Mouse (Mus musculus) thymus, postnatal 4 days (tissue): ENCODE measurements around the gene Rbbp8nl.

ENCODE experiments used
- DNase-seq: peaks from one replicate; pipeline ENCODE4 v3.0.0; 2021

The Rbbp8nl gene

GRCm38 (mm10) chr2:180289440-180290108, at the start of gene Rbbp8nl:
TSS of gene Rbbp8nl (minus strand) at chr2:180289879.
- no peak for DNase-seq

- no peak for DNase-seq
Measured at GRCm38 (mm10) chr2:180334551-180334986, 44.9 kb upstream of the Rbbp8nl start, which contains the start of gene Gata5. TSS of gene Gata5 (minus strand) at chr2:180334699.

DNA sequence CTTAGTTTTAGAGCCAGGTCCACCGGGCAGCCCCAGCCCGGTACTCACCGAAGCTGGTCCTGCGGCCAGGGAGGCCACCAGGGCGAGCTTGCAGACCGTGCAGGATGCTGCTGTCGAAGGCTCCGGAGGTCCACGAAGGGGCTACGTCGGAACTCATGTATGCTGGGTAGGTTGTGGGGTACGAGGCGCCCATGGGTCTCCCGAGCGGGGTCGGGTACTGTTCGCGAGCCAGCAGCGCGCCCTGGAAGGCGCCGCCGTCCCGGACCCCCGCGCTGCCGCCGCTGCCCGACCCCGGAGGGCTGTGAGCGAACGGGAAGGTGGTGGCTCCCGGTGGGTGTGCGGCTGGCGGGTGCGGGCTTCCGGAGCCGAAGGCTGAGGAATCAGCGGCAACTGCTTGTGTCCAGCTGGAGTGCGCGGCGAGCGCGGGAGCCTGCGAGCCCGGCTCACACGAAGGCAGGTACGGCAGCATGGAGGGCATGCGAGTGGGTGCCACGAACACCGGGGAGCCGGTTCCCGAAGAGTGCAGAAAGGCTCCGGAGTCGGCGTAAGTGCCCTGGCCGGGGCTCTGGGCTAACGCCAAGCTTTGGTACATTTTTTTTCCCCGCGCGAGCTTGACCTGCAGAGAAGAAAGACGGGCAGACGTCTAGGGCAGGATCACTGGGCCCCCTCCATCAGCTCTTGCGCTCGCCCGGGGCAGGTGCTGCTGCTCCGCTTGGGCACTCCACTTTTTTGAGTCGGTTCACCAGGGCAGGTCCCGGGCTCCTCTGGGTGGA, 44.3 kb upstream of the Rbbp8nl start:
- no peak for DNase-seq

DNA sequence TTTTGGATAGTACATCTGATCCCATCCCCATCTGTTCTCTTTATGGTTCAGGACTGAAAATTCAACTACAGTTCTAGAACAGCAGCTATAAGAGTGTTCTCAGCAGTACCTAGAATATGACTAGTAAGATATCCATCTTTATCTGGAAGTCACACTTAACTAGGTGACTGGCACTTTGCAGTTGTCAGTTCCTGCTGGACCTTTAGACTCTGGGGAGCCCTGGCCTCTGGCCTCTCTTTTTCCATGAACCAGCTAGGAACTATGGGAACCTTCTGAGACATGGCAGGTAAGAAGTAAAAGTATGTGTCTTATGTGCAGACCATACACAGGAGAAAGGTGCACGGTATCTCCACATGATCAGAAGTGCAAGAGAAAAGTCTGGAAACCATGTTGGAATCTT, 39.8 kb upstream of the Rbbp8nl start:
- DNase-seq = no peak

DNA sequence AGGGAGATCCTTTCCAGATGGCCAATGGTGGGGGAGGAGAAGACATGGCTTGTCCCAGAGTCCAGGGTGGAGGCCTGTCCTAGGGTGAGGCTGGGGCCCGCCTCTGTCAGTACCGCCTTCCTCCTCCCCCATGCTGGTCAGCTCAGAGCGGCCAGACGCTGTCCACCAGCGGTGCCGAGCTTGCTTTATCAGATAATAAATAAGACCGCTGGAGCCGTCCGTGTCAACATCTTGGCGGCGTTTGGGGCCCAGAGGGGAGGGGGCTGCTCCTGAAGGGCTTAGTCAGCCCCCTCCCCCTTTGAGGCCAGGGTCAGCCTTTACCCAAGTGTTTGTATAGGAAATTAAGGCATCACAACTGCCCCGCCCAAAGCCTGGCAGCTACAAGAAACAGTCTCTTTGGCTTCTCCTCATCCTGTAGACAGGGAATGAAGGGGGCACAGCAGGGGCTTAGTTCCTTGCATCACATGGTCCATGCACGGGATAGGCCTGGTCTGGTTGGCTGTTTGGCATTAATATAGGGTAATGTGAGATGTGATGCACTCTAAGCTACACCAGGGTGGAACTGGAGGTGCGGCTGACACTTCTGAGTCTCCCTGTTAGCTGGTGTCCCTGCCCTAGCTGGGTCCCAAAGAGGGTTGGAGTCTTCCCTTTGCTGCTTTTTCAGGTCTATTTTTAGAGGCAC, 33.1 kb upstream of the Rbbp8nl start:
- DNase-seq = no peak

DNA sequence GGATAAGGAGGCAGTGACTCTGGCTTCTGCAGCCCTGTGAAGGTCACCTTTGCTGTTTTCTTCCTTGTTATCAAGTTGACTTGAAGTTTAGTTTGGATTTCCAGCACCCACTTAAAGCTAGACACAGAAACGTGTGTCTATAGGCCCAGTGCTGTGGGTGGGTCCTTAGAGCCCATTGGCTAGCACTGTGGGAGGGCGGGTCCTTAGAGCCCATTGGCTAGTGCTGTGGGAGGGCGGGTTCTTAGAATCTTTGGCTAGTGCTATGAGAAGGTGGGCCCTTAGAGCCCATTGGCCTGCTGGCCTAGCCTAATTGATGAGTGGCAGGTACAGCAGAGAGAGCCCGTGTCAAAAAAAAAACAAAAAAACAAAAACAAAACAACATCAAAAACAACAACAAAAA, 30.5 kb upstream of the Rbbp8nl start:
- DNase-seq = no peak

DNA sequence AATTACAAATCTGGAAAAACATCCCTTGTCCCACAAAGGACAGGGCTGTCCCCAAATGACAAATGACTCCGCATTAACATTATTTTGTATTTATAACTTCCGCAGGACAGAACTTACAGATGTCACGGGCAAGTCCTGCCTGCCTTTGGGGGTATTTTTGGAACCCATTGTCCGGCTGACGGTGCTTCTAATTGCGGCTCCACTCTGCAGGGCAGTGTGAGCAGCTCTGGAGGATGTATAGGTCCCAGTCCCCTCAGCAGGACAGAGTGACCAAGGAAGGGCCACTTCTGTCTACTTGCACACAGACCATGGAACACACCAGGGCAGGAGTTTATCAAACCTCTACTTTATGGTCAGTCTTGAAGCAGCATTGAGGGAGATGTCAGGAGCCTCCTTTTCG, 27.9 kb upstream of the Rbbp8nl start:
- no peak for DNase-seq

GRCm38 (mm10) chr2:180314292-180314691, 24.6 kb upstream of the Rbbp8nl start:
- DNase-seq = no peak

GRCm38 (mm10) chr2:180311147-180311546, 21.5 kb upstream of the Rbbp8nl start:
- DNase-seq = no peak

GRCm38 (mm10) chr2:180307680-180308079, 18.0 kb upstream of the Rbbp8nl start:
- no peak for DNase-seq

DNA sequence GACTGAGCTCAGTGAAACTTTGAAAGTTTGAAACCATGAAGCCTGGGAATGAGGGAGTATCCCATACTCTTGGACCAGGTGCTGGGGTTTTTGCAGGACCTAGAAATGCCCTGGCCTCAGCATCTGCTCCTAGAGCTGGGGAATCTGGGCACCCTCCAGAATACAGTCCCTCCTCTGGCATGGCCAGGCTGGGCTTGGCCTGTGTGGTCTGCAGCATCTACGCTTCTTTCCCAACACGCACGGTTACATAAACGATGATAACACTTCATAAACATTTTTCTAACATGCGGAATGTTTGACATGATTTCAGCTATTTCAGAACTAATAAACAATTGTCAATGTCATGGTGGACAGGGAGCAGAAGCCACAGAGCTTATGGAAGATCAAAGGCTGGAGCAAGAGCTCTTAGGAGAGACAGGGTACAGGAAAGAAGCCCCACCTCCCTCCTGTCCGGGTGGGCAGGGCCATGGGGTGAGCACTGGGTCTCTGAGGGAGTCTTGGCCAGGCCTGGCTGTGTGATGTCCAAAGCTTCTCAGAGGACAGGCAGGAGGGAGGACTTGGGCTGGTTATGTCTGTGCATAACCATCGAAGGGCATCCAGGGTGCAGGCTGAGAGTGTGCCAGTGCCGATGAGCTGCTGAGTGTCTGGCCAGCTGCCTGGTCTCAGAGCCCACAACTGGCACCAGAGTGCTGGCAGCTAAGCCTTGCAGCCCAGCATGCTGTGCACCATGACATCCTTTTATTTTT, 16.9 kb upstream of the Rbbp8nl start:
- no peak for DNase-seq

DNA sequence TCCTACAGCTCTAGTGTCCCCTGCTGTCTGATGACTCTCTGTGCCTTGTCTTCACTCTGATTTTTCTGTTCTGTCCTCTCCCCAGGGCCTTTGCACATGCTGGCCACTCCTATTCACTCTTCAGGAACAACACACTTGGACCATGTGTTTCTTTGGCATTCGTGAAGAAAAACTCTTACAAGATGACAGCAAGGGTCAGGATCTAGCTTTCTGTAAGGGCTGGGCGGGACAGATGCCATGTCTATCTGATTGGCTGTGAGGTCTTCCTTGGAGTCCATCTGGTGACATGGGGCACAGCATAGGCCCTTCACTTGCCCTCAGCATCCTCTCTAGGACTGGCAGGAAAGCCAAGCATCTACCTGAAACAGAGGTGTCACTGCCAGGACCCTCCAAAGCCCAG, 16.3 kb upstream of the Rbbp8nl start:
- DNase-seq = no peak

DNA sequence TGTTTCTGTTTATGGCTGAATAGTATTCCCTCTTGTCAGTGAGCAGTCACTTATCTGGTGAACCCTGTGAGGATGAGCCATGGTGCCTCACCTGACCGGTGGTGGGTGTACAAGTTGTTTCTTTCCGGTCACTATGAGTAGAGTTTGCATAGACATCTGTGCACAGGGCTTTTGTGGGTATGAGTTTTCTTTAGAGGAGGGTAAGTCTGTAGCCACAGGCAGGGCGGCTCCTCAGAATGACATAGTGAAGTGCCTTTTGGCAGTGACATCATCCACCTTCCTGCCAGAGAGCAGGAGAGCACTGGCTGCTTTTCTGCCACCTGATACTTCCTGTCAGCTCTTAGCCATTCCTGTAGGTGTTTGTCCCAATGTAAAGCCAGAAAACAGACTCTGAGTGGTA, 15.8 kb upstream of the Rbbp8nl start:
- no peak for DNase-seq

GRCm38 (mm10) chr2:180304554-180304953, 14.9 kb upstream of the Rbbp8nl start:
- no peak for DNase-seq

DNA sequence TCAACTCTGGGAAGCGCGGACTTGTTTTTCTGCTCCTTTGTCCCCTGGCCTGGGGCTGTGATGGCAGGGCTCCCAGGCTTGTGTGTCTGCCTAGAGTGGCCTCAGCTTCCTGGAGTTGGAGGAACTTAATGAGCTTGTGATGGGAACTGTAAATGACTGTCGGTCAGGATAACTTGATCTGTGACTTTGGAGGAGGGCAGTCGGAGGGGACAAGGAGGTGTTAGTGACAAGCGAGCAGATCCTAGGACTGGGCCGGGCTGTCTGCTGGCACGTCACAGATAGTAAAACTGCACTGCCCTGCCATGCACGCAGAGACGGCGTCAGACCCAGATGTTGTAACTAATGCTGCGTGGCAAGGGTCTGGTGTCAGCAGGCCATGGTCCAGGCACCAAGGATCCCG, 13.8 kb upstream of the Rbbp8nl start:
- no peak for DNase-seq

- DNase-seq = no peak
Measured at GRCm38 (mm10) chr2:180302201-180302600, 12.5 kb upstream of the Rbbp8nl start.

- DNase-seq = no peak
Measured at GRCm38 (mm10) chr2:180300771-180301170, 11.1 kb upstream of the Rbbp8nl start.

- DNase-seq = no peak
Measured at GRCm38 (mm10) chr2:180300252-180300651, 10.6 kb upstream of the Rbbp8nl start.

DNA sequence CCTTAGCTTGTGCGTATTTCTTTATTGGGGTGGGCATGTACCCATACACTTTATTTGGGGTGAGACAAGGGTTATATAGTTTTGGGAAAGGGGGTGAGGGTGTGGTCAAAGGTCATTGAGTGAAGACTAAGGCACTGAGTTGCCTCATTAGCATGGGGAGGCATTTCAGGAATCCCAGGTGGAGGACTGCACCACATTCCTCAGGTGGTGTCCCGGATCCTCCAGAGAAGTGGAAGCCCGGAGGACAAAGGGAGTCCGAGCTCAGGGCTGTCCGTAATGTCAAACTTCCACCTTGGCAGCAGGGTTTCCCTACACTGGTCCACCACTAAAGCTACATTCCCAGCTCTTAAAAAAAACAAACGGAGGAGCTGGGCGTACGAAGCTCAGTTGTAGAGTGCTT, 3.2 kb upstream of the Rbbp8nl start:
- DNase-seq = no peak

DNA sequence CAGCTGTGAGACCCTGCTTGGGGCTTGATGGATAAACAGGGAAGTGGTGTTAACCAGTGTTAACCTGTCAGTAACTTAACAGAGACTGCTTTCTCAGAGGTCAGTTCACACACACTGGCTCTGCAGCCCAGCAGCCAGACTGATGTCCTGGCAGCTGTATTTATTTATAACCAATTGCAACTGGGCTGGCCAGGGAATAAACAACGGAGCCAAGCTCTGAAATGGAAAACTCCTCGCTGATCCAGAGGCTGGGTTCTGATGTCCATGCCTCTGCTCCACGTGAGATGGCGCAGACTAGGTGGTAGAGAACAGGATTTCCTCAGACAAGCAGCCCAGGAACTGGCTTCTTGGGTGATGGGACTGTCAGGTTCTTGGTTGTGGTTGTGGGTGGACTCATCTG, 2.3 kb upstream of the Rbbp8nl start:
- DNase-seq = no peak

- no peak for DNase-seq
Measured at GRCm38 (mm10) chr2:180291566-180291965, 1.9 kb upstream of the Rbbp8nl start.

DNA sequence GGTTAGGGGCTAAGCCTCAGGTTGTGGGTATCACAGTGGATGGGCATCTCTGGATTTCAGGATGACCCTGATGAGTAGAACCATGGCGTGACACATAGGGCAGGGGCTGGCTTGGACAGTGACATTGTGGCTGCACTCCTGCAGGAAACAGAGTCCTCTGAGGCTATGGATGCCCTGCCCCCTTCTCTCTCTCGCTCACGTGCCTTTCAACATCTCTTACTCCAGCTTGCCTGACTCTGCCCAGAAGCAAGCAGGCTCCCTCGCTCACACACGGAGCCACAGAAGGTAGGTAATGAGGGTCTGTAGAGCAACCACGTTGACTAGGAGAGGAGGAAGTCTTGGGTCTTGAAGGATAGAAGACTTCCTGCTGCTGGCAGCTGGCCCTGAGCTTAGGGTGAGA, 824 bp upstream of the Rbbp8nl start:
- DNase-seq = no peak

GRCm38 (mm10) chr2:180288966-180289365, 713 bp downstream of the Rbbp8nl start:
- no peak for DNase-seq
